Comparison of ENCODE assay signal across 30 mouse cellular contexts in genomic region chr2:22954278-22954677, GRCm38 (mm10).
"Had no signal": no experiment of that assay in that cellular context is flagged by ENCODE, and none has a peak within 500 bp of the region (broad histone marks: within the 10 kb centered on the region; RNA-seq: fewer than 3 reads in every experiment).

No protein-coding gene starts in this region.

- DNase-seq: left cerebral cortex, postnatal 4 days; liver; liver, embryonic 13.5 days; liver, postnatal 0 days; lung, adult 18-20 months; lung, adult 2 months; lung, embryonic 14.5 days; lung, postnatal 10 days; lung, postnatal 14 days; lung, postnatal 36 days; lung, postnatal 4 days; midbrain, embryonic 14.5 days had no signal

- H3K9ac ChIP-seq: limb, embryonic 12.5 days; limb, embryonic 13.5 days; limb, embryonic 15.5 days; liver, embryonic 12.5 days; liver, embryonic 13.5 days; liver, embryonic 14.5 days; liver, embryonic 15.5 days; liver, postnatal 0 days; lung, embryonic 14.5 days; lung, embryonic 15.5 days; midbrain, embryonic 12.5 days; midbrain, embryonic 13.5 days; midbrain, embryonic 15.5 days; neural tube, embryonic 12.5 days had no signal

- H3K4me1 ChIP-seq: limb, embryonic 10.5 days; limb, embryonic 12.5 days; limb, embryonic 13.5 days; limb, embryonic 15.5 days; lung, embryonic 15.5 days; midbrain, embryonic 10.5 days; midbrain, embryonic 12.5 days; midbrain, embryonic 13.5 days; midbrain, embryonic 15.5 days; neural tube, embryonic 12.5 days had no signal

- H3K27ac ChIP-seq: limb, embryonic 10.5 days; limb, embryonic 12.5 days; limb, embryonic 13.5 days; limb, embryonic 15.5 days; liver, embryonic 12.5 days; liver, embryonic 13.5 days; liver, embryonic 14.5 days; liver, embryonic 15.5 days; lung, embryonic 15.5 days; macrophage; midbrain, embryonic 10.5 days; midbrain, embryonic 12.5 days; midbrain, embryonic 13.5 days; midbrain, embryonic 15.5 days; neural tube, embryonic 12.5 days had no signal

- H3K36me3 ChIP-seq: midbrain, embryonic 10.5 days; midbrain, embryonic 15.5 days had no signal

- H3K4me3 ChIP-seq: limb, embryonic 10.5 days; limb, embryonic 12.5 days; limb, embryonic 13.5 days; limb, embryonic 15.5 days; liver, embryonic 12.5 days; liver, embryonic 13.5 days; liver, embryonic 15.5 days; lung, embryonic 15.5 days; megakaryocyte, embryonic 14.5 days; midbrain, embryonic 10.5 days; midbrain, embryonic 12.5 days; midbrain, embryonic 13.5 days; midbrain, embryonic 15.5 days; myocyte; neural tube, embryonic 12.5 days had no signal

- H3K4me2 ChIP-seq: limb, embryonic 12.5 days; limb, embryonic 13.5 days; limb, embryonic 15.5 days; liver, embryonic 11.5 days; liver, embryonic 12.5 days; liver, embryonic 13.5 days; liver, embryonic 15.5 days; lung, embryonic 14.5 days; lung, embryonic 15.5 days; midbrain, embryonic 11.5 days; midbrain, embryonic 12.5 days; midbrain, embryonic 13.5 days; midbrain, embryonic 15.5 days; neural tube, embryonic 12.5 days had no signal

- H3K9me3 ChIP-seq: limb, embryonic 10.5 days; limb, embryonic 12.5 days; limb, embryonic 13.5 days; limb, embryonic 15.5 days; liver, embryonic 12.5 days; liver, embryonic 13.5 days; liver, embryonic 15.5 days; lung, embryonic 15.5 days; megakaryocyte, embryonic 14.5 days; midbrain, embryonic 10.5 days; midbrain, embryonic 12.5 days; midbrain, embryonic 13.5 days; midbrain, embryonic 15.5 days; neural tube, embryonic 12.5 days had no signal

- H3K27me3 ChIP-seq: limb, embryonic 12.5 days; limb, embryonic 13.5 days; limb, embryonic 15.5 days; liver, embryonic 12.5 days; liver, embryonic 13.5 days; liver, embryonic 15.5 days; lung, embryonic 15.5 days; megakaryocyte, embryonic 14.5 days; midbrain, embryonic 12.5 days; midbrain, embryonic 13.5 days; midbrain, embryonic 15.5 days; neural tube, embryonic 12.5 days had no signal
